Mouse (Mus musculus) brown adipose tissue, adult 24 weeks (tissue): ENCODE results near the gene Usp6nl. TPM values are rescaled to one million over a fixed set of nuclear protein-coding genes. Genes with fewer than 3 reads are reported as not detected.

ENCODE experiments used
- H3K27ac ChIP-seq: fragments of 200-500 bp; replicated peaks from 2 replicates; pipeline ENCODE4 v1.5.1; 2012; ENCODE audit warnings: low read depth, mild to moderate bottlenecking, low read length
- H3K4me1 ChIP-seq: fragments of 200-500 bp; 2 replicates; pipeline ENCODE4 v1.6.1; 2012; ENCODE audit warnings: low read length, mixed read lengths; ENCODE audit not compliant: control insufficient read depth, insufficient read depth, insufficient read length
- H3K4me3 ChIP-seq: fragments of 200-500 bp; 2 replicates; pipeline ENCODE4 v1.5.1; 2012; ENCODE audit warnings: low read depth, mild to moderate bottlenecking, low read length, moderate library complexity; ENCODE audit not compliant: insufficient read depth
- polyA plus RNA-seq: library from polyadenylated mRNA; stranded (reverse); fragments of >200 nt; gene quantifications from 2 replicates; pipeline ENCODE4 v1.2.4, GENCODE M21; 2012; ENCODE audit not compliant: missing spikeins, insufficient read depth, insufficient read length

Usp6nl gene
- polyA plus RNA-seq, 1 experiment = 5.6 TPM

DNA sequence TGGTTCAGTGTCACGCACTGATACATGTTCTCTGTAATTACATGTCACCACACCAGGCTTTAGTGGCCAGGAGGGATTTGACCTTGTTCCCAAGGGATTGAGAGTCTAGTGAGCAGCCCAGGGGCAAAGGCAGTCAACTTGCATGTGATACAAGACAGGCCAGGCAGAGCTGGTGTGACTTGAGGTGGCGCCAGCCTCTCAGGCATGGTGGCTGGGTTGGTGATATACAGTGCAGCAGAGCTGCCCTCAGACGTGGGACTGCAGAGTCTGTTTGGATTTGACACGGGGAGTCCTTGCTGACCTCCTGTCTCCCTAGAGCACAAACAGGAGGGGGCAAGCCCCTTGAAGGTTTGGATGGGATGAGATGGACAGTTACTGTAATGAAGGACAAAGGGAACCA, 123.4 kb downstream of the Usp6nl start:
- 0 out of 2 replicates have a peak, but pooled peaks cover 2% of the 10 kb centered on the region for H3K4me1 ChIP-seq
- H3K27ac ChIP-seq = no peak overlapping the region
- no peak overlapping the region for H3K4me3 ChIP-seq

- H3K27ac ChIP-seq = no peak overlapping the region
- H3K4me1 ChIP-seq = 0 out of 2 replicates have a peak, but pooled peaks cover 2% of the 10 kb centered on the region
- H3K4me3 ChIP-seq = no peak overlapping the region
Measured at GRCm38 (mm10) chr2:6448880-6449279, 126.4 kb downstream of the Usp6nl start.

DNA sequence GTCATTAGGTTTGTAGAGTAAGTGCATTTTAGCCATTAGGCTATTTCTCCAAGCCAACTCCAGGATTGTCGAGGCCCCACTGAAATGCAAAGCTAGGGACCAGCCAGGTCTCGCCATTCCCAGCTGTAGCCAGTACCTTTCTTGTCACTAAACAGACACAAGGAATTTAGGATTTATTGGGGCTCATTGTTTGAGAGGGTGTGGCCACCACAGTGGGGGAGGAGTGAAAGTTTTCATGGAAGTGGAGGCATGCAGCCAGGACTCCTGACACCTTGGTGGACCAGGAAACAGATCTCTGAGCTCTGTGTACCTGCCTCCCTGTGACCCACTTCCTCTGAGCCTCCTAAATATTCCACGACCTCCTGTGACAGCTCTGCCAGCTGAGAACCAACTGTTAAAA, 127.2 kb downstream of the Usp6nl start:
- H3K27ac ChIP-seq = no peak overlapping the region
- H3K4me3 ChIP-seq = no peak overlapping the region
- peaks cover 3% of the 10 kb centered on the region; the same call in 1 of the 2 replicates for H3K4me1 ChIP-seq

- no peak overlapping the region for H3K27ac ChIP-seq
- H3K4me1 ChIP-seq = peaks cover 10% of the 10 kb centered on the region; the same call in 1 of the 2 replicates
- no peak overlapping the region for H3K4me3 ChIP-seq
Measured at GRCm38 (mm10) chr2:6450544-6450943, 128.1 kb downstream of the Usp6nl start.

- no peak overlapping the region for H3K27ac ChIP-seq
- H3K4me3 ChIP-seq = no peak overlapping the region
- peaks cover 7% of the 10 kb centered on the region; the same call in 1 of the 2 replicates for H3K4me1 ChIP-seq
Measured at GRCm38 (mm10) chr2:6454941-6455516, 132.6 kb downstream of the Usp6nl start.

- Histone ChIP-seq H3K4me1 (peaks cover 9% of the 10 kb centered on the region; the same call in 1 of the 2 replicates), H3K27ac (no peak overlapping the region), H3K4me3 (no peak overlapping the region)
Measured at GRCm38 (mm10) chr2:6459282-6460047, 137.0 kb downstream of the Usp6nl start.

- H3K4me3 ChIP-seq = no peak overlapping the region
Measured at GRCm38 (mm10) chr2:6462306-6462705, 139.8 kb downstream of the Usp6nl start.

GRCm38 (mm10) chr2:6463772-6464661, 141.6 kb downstream of the Usp6nl start:
- H3K27ac ChIP-seq = peak overlapping the region; percentile 98
- peaks cover 8% of the 10 kb centered on the region; the same call in 1 of the 2 replicates for H3K4me1 ChIP-seq
- peak overlapping the region; percentile 15; the same call in 1 of the 2 replicates for H3K4me3 ChIP-seq

More at GRCm38 (mm10) chr2:6462306-6462705, 139.8 kb downstream of the Usp6nl start:
- H3K4me1 ChIP-seq = peaks cover 8% of the 10 kb centered on the region; the same call in 1 of the 2 replicates
- H3K27ac ChIP-seq = no peak overlapping the region

DNA sequence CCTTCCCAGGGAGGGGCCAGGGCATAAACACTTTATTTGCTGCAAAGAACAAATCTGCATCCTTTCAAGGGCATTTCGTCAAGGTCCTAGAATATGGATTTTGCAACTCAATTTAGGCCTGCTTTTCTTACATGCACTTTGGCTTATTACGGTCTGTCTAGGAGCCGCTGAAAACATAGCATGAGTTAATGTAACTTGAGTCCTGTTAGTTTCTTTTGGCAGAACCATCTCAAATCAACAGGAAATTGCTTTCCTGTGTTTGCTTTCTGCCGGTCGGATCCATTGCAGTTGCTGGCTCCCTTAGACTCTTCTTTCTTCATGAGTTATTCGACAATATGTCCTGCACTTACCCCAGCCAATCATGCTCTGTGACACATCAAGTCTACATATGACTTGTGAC, 143.9 kb downstream of the Usp6nl start:
- Histone ChIP-seq H3K4me3 (no peak overlapping the region), H3K27ac (no peak overlapping the region), H3K4me1 (peaks cover 17% of the 10 kb centered on the region)

DNA sequence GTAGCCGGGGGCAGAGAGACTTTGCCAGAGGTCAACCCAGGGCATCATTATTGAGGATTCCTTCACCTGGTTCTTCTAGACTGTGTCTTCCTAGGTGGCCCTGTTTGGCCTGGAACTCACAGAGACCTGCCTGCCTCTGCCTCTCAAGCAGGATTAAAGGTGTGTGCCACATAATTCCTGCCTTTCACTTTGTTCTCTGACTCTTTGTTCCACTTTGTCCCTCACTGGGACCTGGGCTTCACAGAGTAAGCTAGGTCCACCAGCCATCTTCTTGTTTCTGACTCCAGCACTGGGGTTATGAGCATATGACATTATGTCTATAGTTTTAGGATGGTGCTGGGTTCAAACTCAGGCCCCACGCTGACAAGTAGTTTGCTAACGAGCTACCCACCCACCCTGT, 144.9 kb downstream of the Usp6nl start:
- no peak overlapping the region for H3K4me3 ChIP-seq
- peaks cover 19% of the 10 kb centered on the region for H3K4me1 ChIP-seq
- no peak overlapping the region for H3K27ac ChIP-seq

DNA sequence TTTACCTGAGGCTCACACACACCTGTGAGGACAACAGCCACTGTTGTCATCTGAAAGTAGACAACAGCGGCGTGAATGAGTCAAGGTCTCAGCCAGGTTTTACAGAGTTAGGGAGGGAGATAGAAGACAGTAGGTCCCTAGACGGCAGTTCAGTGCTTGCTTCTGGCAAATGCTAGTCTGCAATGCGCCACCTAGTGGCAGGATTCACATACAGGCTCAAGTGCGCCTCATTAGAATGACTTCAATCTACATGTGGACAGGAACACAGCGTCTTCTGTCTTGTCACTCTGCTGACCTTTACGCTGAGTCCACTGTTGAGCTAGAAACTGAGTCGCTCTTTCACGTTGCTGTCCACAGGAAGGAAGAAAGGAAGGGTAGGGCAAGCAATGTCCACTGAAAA, 146.7 kb downstream of the Usp6nl start:
- Histone ChIP-seq H3K4me3 (no peak overlapping the region), H3K4me1 (peaks cover 19% of the 10 kb centered on the region), H3K27ac (no peak overlapping the region)

DNA sequence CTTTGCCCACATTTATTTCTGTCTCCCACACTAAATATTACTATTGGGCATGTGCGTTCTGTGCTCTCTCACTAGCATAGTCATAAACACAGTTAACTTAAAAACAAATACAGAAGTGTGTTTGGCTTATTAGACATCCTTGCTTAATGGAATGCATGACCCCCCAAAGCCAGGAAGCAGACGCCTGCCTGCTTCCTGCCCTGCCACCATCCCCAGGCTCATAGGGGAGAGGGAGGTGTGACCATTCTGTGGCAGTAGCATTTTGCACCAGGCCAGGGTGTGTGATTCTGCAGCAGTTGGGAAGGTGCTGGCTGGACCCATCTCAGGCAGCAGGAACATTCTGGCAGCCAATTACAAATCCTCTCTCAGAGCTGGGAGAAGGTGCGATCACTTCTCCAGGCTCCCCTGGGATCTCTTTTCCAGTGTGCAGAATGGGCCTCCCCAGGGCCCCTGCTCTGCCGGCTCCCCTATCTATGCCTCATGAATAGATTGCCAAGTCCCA, 148.7 kb downstream of the Usp6nl start:
- no peak overlapping the region for H3K27ac ChIP-seq

DNA sequence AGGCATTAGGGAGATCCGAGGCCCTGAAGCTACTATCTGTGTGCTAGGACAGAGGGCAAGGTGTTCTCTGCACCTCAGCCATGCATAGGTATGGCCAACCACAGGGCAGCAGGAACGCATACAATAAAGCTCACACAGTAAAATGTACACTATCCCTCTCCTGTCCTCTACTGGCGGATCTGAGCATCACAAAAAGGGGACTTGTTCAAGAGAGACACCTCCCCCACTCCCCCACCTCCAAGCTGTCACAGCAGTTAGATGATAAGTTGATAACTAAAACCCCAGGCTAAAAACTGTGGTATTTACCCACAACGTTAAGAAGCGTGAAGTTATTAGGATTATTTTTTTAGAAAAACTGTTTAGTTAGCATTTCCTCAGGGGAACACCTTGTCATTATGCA, 151.4 kb downstream of the Usp6nl start:
- Histone ChIP-seq H3K27ac (no peak overlapping the region), H3K4me1 (peaks cover 21% of the 10 kb centered on the region), H3K4me3 (no peak overlapping the region)

More for the DNA sequence above, 148.7 kb downstream of the Usp6nl start:
- Histone ChIP-seq H3K4me1 (peaks cover 15% of the 10 kb centered on the region), H3K4me3 (no peak overlapping the region)

DNA sequence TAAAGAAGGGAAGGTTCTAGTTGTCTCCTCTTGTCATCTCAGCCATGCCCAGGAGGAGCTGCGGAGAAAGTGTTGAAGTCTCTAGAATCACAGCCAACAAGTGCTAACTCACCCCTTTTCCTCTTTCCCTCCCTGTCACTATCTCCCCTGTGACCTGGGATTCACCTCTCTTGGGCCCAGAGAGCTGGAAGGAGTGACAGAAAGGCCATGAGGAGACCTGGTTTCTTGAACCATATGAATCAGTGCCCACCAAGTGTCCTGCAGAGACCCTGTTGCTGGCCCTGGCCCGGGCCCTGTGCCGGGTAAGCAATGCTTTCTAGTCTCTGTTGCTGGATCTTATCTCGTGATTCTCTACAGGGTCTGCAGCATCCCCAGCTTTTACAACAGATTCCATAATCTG, 155.4 kb downstream of the Usp6nl start:
- Histone ChIP-seq H3K27ac (peak overlapping the region; percentile 97), H3K4me3 (no peak overlapping the region), H3K4me1 (peaks cover 28% of the 10 kb centered on the region; the same call in 1 of the 2 replicates)
